Mouse (Mus musculus) heart, adult 8-10 months (tissue): ENCODE results near the gene Ptprn2. TPM values are rescaled to one million over a fixed set of nuclear protein-coding genes. Genes with fewer than 3 reads are reported as not detected.

Source experiments
- DNase-seq: peaks from one replicate; pipeline ENCODE4 v3.0.0; 2022; ENCODE audit warnings: low spot score
- total RNA-seq, 4 experiments: library from RNA; stranded (reverse); gene quantifications; 2 replicates each; pipeline ENCODE4 v1.2.4; 2022

Ptprn2 gene
- total RNA-seq, 4 experiments from 2014 or later: 0.06 to 0.17 (median 0.14) TPM; not detected in 1

- DNase-seq: no peak
These were observed 104.6 kb downstream of the Ptprn2 start for GRCm38 (mm10) chr12:116590076-116590475.

GRCm38 (mm10) chr12:116594457-116594856 lies 108.9 kb downstream of the Ptprn2 start:
- no peak for DNase-seq

- no peak for DNase-seq
These were observed 109.5 kb downstream of the Ptprn2 start for GRCm38 (mm10) chr12:116594866-116595610.

- DNase-seq: no peak
These were observed 110.2 kb downstream of the Ptprn2 start for GRCm38 (mm10) chr12:116595727-116596126.

GRCm38 (mm10) chr12:116596993-116597392 lies 111.5 kb downstream of the Ptprn2 start:
- DNase-seq: no peak

- no peak for DNase-seq
These were observed 112.2 kb downstream of the Ptprn2 start for GRCm38 (mm10) chr12:116597670-116598069.

- DNase-seq: no peak
These were observed 112.8 kb downstream of the Ptprn2 start for GRCm38 (mm10) chr12:116598123-116599005.

GRCm38 (mm10) chr12:116599537-116599936 lies 114.0 kb downstream of the Ptprn2 start:
- DNase-seq: no peak

- no peak for DNase-seq
These were observed 114.5 kb downstream of the Ptprn2 start for GRCm38 (mm10) chr12:116600054-116600453.

GRCm38 (mm10) chr12:116601395-116601794 lies 115.9 kb downstream of the Ptprn2 start:
- DNase-seq: no peak

GRCm38 (mm10) chr12:116601921-116602320 lies 116.4 kb downstream of the Ptprn2 start:
- DNase-seq: no peak

- no peak for DNase-seq
These were observed 123.1 kb downstream of the Ptprn2 start for GRCm38 (mm10) chr12:116608598-116608997.

- DNase-seq: peak; percentile 63
These were observed 134.3 kb downstream of the Ptprn2 start for GRCm38 (mm10) chr12:116619868-116620267.

GRCm38 (mm10) chr12:116620299-116620698 lies 134.8 kb downstream of the Ptprn2 start:
- no peak for DNase-seq

- no peak for DNase-seq
These were observed 136.0 kb downstream of the Ptprn2 start for GRCm38 (mm10) chr12:116621325-116622040.

GRCm38 (mm10) chr12:116622665-116623387 lies 137.3 kb downstream of the Ptprn2 start:
- DNase-seq: no peak

GRCm38 (mm10) chr12:116625391-116626281 lies 140.1 kb downstream of the Ptprn2 start:
- DNase-seq: peak; percentile 5

- no peak for DNase-seq
These were observed 143.5 kb downstream of the Ptprn2 start for GRCm38 (mm10) chr12:116628992-116629391.

- DNase-seq: no peak
These were observed 152.0 kb downstream of the Ptprn2 start for GRCm38 (mm10) chr12:116637498-116637897.

GRCm38 (mm10) chr12:116640871-116641270 lies 155.4 kb downstream of the Ptprn2 start:
- no peak for DNase-seq
